Mouse (Mus musculus) gastrocnemius, adult 2 months (tissue): ENCODE results near the gene Apba3. TPM values are rescaled to one million over a fixed set of nuclear protein-coding genes. Genes with fewer than 3 reads are reported as not detected.

Source experiments
- DNase-seq: peaks from one replicate; pipeline ENCODE4 v3.0.0; 2022
- H3K27ac ChIP-seq: fragments of 200-600 bp; 2 replicates; pipeline ENCODE4 v1.8.1; 2022; ENCODE audit warnings: mild to moderate bottlenecking
- H3K4me3 ChIP-seq: fragments of 200-600 bp; 2 replicates; pipeline ENCODE4 v1.8.1; 2022; ENCODE audit warnings: mild to moderate bottlenecking, moderate library complexity
- CTCF ChIP-seq: fragments of 200-600 bp; IDR thresholded peaks from 2 replicates; pipeline ENCODE4 v1.8.1; 2022; ENCODE audit warnings: antibody characterized with exemption, mild to moderate bottlenecking, moderate library complexity
- intact Hi-C: fragments of 180-260 bp; cut with DNase I; formaldehyde crosslinking; loops from one replicate; pipeline ENCODE4 v1.15.1; 2025
- microRNA-seq: library from miRNA; unstranded; fragments of <30 nt; microRNA quantifications from one replicate; pipeline ENCODE4 v1.2.0, GENCODE M21; 2021
- total RNA-seq, 2 experiments: library from RNA; stranded (reverse); gene quantifications; 2 replicates each; pipeline ENCODE4 v1.2.3; 2021

The Apba3 gene
- total RNA-seq, 2 experiments from 2014 or later, result 110 to 119 TPM

DNA sequence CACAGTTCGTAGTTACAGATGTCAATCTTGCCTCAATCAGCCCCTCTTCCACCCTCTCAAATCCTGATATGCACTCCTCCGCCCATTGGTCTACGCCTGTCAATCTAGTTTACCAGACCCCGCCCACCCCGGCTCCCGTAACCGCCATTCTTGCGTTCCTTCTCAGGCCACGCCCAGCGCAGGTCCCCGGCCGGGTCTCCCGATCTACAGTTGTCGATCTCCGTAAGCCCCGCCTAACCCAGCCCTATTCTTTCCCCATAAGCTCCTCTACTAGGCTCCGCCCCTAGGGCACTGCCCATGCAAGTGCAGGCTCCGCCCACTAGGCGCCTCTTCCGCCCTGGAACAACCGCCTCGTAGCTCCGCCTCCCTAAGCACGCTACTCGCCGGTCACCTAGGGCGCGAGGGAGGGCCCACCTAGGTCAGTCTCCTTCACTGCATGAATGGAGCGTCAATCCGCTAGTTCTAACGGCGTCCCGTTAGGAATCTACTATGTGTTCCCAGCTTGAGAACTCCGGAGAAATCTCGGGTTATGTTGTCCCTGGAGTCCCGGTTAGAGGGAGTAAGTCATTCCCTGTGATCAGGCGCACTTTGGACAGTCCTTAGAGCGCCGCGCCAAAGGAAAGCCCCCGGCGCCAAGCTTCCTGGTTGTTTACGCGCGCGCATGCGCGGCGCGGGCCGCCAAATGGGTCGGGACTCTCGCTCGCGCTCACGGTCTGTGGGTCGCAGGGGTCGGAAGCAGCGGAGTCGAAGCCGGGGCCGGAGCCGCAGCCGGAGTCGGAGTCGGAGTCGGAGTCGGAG, 54.0 kb downstream of the Apba3 start, which contains the start of gene Cactin:
Gene Cactin, plus strand, starts transcription at position 554 of the 798 bp plus-strand sequence.
- Histone ChIP-seq H3K27ac (peak within 1 kb of the TSS; percentile 98), H3K4me3 (peak within 1 kb of the TSS; percentile 98)
- TF ChIP-seq CTCF, result peak; percentile 16; the same call in 1 of the 2 replicates
- peak; percentile 100 for DNase-seq
- intact Hi-C loops, result no loop called here

DNA sequence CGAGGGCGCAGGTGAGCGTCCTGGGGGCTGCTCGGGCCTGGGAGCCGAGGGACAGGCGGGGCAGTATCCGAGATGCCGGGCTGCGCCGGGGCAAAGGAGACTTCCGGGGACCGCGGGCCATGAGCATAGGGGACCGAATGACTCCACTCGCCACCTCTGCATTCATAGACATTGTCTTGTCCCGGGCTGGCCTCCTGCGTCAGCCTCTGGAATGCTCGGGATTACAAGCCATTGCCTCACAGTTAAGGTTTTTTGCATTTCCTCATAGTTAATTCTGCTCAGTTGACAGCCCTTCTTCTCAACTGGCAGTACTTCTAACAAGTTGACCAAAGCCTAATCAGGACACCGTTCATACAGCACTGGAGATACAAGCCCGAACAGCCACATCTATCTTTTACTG, 54.7 kb downstream of the Apba3 start:
- peak overlapping the region; percentile 98 for H3K27ac ChIP-seq
- peak overlapping the region; percentile 98 for H3K4me3 ChIP-seq
- no peak for TF ChIP-seq CTCF
- intact Hi-C loops, result no loop called here
- no peak for DNase-seq

DNA sequence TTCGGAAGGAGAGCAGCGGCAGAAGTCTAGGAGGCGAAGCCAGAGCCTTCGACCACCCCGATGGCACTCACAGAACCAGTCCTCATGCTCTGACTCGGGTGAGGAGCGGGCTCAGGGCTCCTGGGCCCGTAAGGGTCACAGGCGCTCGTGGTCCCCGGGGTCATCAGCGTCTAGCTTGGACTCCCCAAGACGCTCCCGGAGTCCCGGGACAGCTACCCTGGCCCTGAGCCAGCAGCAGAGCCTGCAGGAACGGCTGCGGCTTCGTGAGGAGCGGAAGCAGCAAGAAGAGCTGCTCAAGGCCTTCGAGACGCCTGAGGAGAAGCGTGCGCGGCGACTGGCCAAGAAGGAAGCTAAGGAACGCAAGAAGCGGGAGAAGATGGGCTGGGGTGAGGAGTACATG, 55.7 kb downstream of the Apba3 start:
- no peak for DNase-seq
- no peak overlapping the region for H3K27ac ChIP-seq
- peak overlapping the region; percentile 98 for H3K4me3 ChIP-seq
- TF ChIP-seq CTCF, result no peak
- intact Hi-C loops, result loop anchor here (2.0 kb wide), 1 partner anchor 26 kb away; no protein-coding TSS in a partner anchor

Small RNA genes lying within 50 kb of the gene (microRNA-seq; reads per million reads assigned to microRNA genes)
- 9.4 reads per million, percentile 6 among the genes with 10 or more reads in this experiment for gene Mir3057

Other genes starting within 250 kb of the Apba3 start
- gene Diras1, start 241.3 kb upstream of the Apba3 start, total RNA-seq, result under 1 TPM in 1 of 2 experiments, not detected in 1; 0.08 TPM
- 10 to 100 TPM; 11.6 to 16.0 TPM for gene Slc39a3, start 229.5 kb upstream of the Apba3 start, total RNA-seq
- 100 to 1,000 TPM; 100 TPM for gene Sgta, start 206.8 kb upstream of the Apba3 start, total RNA-seq
- 10 to 100 TPM; 25.1 to 25.9 TPM for gene Thop1, start 196.9 kb upstream of the Apba3 start, total RNA-seq
- not detected for gene Creb3l3, start 168.1 kb upstream of the Apba3 start, total RNA-seq
- 100 to 1,000 TPM; 148 to 187 TPM for gene Map2k2, start 161.0 kb upstream of the Apba3 start, total RNA-seq
- gene Zbtb7a, start 131.7 kb upstream of the Apba3 start, total RNA-seq, result 10 to 100 TPM; 23.3 to 25.9 TPM
- gene Pias4, start 99.0 kb upstream of the Apba3 start, total RNA-seq, result 10 to 100 TPM; 15.7 to 16.2 TPM
- gene Eef2, start 90.3 kb upstream of the Apba3 start, total RNA-seq, result 1,000 to 10,000 TPM; 1,128 to 1,335 TPM
- 10 to 100 TPM; 22.1 to 24.9 TPM for gene Dapk3, start 84.0 kb upstream of the Apba3 start, total RNA-seq
- not detected for gene 4930442H23Rik, start 83.1 kb upstream of the Apba3 start, total RNA-seq
- gene Nmrk2, start 64.9 kb upstream of the Apba3 start, total RNA-seq, result 10 to 100 TPM; 59.7 to 72.8 TPM
- not detected for gene Atcay, start 36.1 kb upstream of the Apba3 start, total RNA-seq
- 1 to 10 TPM; 1.8 to 2.7 TPM for gene Zfr2, start 33.8 kb upstream of the Apba3 start, total RNA-seq
- under 1 TPM; 0.15 to 0.31 TPM for gene Matk, start 14.0 kb upstream of the Apba3 start, total RNA-seq
- 100 to 1,000 TPM; 103 to 112 TPM for gene Mrpl54, start within 50 bp of the Apba3 start, total RNA-seq
- gene Tjp3, start 24.6 kb downstream of the Apba3 start, total RNA-seq, result not detected
- gene Pip5k1c, start 26.0 kb downstream of the Apba3 start, total RNA-seq, result 10 to 100 TPM; 20.7 to 25.0 TPM
- 10 to 100 TPM in 1 of 2 experiments, 1 to 10 TPM in 1; 8.5 to 11.5 TPM for gene Cactin, start 54.1 kb downstream of the Apba3 start, total RNA-seq
- under 1 TPM; 0.43 to 0.75 TPM for gene Tbxa2r, start 61.8 kb downstream of the Apba3 start, total RNA-seq
- gene Gipc3, start 76.3 kb downstream of the Apba3 start, total RNA-seq, result 1 to 10 TPM in 1 of 2 experiments, under 1 TPM in 1; 0.69 to 1.3 TPM
- 10 to 100 TPM; 22.9 to 28.2 TPM for gene Hmg20b, start 83.5 kb downstream of the Apba3 start, total RNA-seq
- 1 to 10 TPM; 2.2 to 3.3 TPM for gene Mfsd12, start 90.5 kb downstream of the Apba3 start, total RNA-seq
- gene 4930404N11Rik, start 98.9 kb downstream of the Apba3 start, total RNA-seq, result 1 to 10 TPM in 1 of 2 experiments, under 1 TPM in 1; 0.89 to 1.2 TPM
- 10 to 100 TPM; 14.0 to 18.8 TPM for gene Fzr1, start 111.6 kb downstream of the Apba3 start, total RNA-seq
- gene Dohh, start 117.5 kb downstream of the Apba3 start, total RNA-seq, result 10 to 100 TPM; 38.1 to 39.8 TPM
- 1 to 10 TPM in 1 of 2 experiments, under 1 TPM in 1; 0.87 to 2.8 TPM for gene Gm48551, start 117.5 kb downstream of the Apba3 start, total RNA-seq
- gene Gm48552, start 122.0 kb downstream of the Apba3 start, total RNA-seq, result 1 to 10 TPM in 1 of 2 experiments, under 1 TPM in 1; 0.84 to 1.0 TPM
- gene Smim24, start 126.1 kb downstream of the Apba3 start, total RNA-seq, result not detected
- gene Nfic, start 188.7 kb downstream of the Apba3 start, total RNA-seq, result 100 to 1,000 TPM; 207 to 215 TPM
- under 1 TPM in 1 of 2 experiments, not detected in 1; 0.17 TPM for gene Celf5, start 215.7 kb downstream of the Apba3 start, total RNA-seq
- gene Ncln, start 229.4 kb downstream of the Apba3 start, total RNA-seq, result 10 to 100 TPM; 38.3 to 44.8 TPM
- 1 to 10 TPM in 1 of 2 experiments, under 1 TPM in 1; 0.97 to 1.2 TPM for gene S1pr4, start 233.2 kb downstream of the Apba3 start, total RNA-seq